In genomic region chrX:106704590-106704989, GRCm38 (mm10) we compare ENCODE assay signal across 28 mouse cellular contexts.
DNase-seq lines count a peak whose midpoint lies in the region; ATAC-seq lines count a peak whose summit lies in the region.
"Had no signal": no experiment of that assay in that cellular context is flagged by ENCODE, and none has a peak within 500 bp of the region (broad histone marks: within the 10 kb centered on the region; RNA-seq: fewer than 3 reads in every experiment).

No protein-coding gene starts in this region.

- peak; percentile 2 for DNase-seq in spleen, postnatal 36 days (ENCODE audit: low spot score in 2 of 2)
- DNase-seq in spleen, postnatal 10 days (ENCODE audit: low spot score in 2 of 2), result no peak
- peak; percentile 6 for DNase-seq in splenic B cell, adult 2 months (ENCODE audit: low read depth, low spot score)
- no peak for DNase-seq in embryo, embryonic 11 days
- no peak for DNase-seq in kidney, postnatal 14 days
- no peak for DNase-seq in neural tube, embryonic 10.5 days (ENCODE audit: extremely low spot score, low spot score)
- DNase-seq: adrenal gland, postnatal 25 days; cerebellum, adult 11-12 months; cerebellum, adult 9-11 months; forebrain, postnatal 0 days; gastrocnemius, postnatal 25 days; heart, adult 18-20 months; kidney, adult 18-20 months; kidney, postnatal 4 days; layer of hippocampus, adult 9-11 months; liver; lung, adult 2 months; lung, postnatal 14 days; retina, postnatal 1 day; right cerebral cortex, postnatal 14 days; thymus, adult 18-20 months; thymus, postnatal 36 days had no signal

- H3K36me3 ChIP-seq in splenic B cell, adult 2 months (ENCODE audit: control insufficient read depth, insufficient read depth, low read length, poor library complexity, severe bottlenecking), result no peaks in the 10 kb centered on the region
- H3K36me3 ChIP-seq: G1E; heart, embryonic 12.5 days; midbrain, embryonic 13.5 days; neural tube, embryonic 13.5 days had no signal

- peak; percentile 54; the same call in 1 of the 2 replicates for ATAC-seq in common myeloid progenitor, adult 5-6 weeks (replicated peaks; ENCODE audit: low read depth, poor library complexity, severe bottlenecking)
- peak; percentile 54; the same call in 1 of the 2 replicates for ATAC-seq in megakaryocyte progenitor cell, adult 5-6 weeks (replicated peaks; ENCODE audit: poor library complexity)
- ATAC-seq: forebrain, postnatal 0 days; midbrain, embryonic 13.5 days had no signal

- H3K27me3 ChIP-seq in splenic B cell, adult 2 months (ENCODE audit: control insufficient read depth, insufficient read depth, low read length, poor library complexity, severe bottlenecking), result no peaks in the 10 kb centered on the region
- H3K27me3 ChIP-seq: heart, embryonic 12.5 days; midbrain, embryonic 13.5 days; neural tube, embryonic 13.5 days had no signal

Comparison
In these comparisons a context has a peak if more than half of its experiments do, and no peak if none do; other contexts are left out.
1. DNase-seq: peak in spleen, postnatal 36 days (2 of 2) and splenic B cell, adult 2 months (single experiment); none in spleen, postnatal 10 days (0 of 2), embryo, embryonic 11 days (single experiment), kidney, postnatal 14 days (single experiment) and neural tube, embryonic 10.5 days (single experiment).